Mouse (Mus musculus): ENCODE results near the gene Smc6. TPM values are rescaled to one million over a fixed set of nuclear protein-coding genes. Genes with fewer than 3 reads are reported as not detected.

Smc6 gene
- polyA plus RNA-seq (2015; fragmentation: Nextera tagmentation; extraction: Ambion mirVana), result 97.1 and 111 TPM in 2 replicates

DNA sequence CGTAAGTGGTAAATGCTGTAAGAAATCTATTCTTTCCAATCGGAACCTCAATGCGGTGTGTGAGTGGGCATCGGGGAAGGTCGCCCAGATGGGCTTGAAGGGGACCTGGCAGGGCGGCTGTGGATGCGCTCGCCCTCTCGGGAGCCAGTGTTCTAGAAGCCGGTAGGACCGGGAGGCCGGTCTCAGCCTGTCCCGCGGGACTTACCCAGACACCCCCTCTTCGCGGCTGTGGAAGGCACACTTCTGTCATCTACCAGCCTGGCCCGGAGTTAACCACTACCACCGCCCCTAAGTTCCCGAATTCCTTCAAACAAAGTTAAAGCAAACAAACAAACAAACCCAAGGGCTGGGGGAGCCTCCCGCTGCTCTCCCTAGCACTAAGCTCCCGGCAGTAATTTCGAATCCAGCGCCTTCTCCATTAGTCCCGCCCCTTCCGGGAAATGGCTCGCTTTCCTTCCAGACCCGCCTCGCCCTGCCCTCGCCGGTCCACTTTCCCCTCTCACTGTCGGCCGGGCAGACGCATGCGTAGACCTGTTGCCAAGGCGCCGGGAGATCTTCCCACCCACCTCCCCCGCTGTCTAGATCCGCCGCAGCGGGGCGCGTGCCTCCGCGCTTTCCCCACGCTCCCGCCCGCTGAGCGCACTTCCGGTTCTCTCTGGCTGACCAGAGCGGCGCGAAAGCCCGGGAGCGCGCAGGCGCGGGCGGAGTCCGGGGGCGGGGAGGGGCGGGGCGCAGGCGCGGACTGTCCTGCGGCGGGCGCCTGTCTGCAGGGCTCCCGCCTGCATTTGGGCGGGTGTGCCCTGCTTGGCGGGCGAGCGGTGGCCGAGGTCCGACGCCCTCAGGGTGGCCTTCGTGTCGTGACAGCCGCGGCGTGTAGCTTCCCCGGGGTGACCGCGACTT lies at the start of gene Smc6, which contains the start of gene Gen1:
Smc6 (plus strand) TSS at position 505 of the 900 bp plus-strand sequence.
Gen1 (minus strand) TSS at position 420 of the 900 bp plus-strand sequence.
- peak; percentile 99 for ATAC-seq
- peaks cover 30% of the 10 kb centered on the region for H3K4me1 ChIP-seq (ENCODE audit: control insufficient read depth, insufficient read depth, low read length)
- H3K9me3 ChIP-seq (replicated peaks; ENCODE audit: control insufficient read depth, low read length, poor library complexity, severe bottlenecking), result no peaks in the 10 kb centered on the region
- H3K4me3 ChIP-seq (ENCODE audit: low read depth, low read length), result peak within 1 kb of the TSS; percentile 92
- H3K4me2 ChIP-seq (ENCODE audit: low read length), result peak within 1 kb of the TSS; percentile 90
- no peaks in the 10 kb centered on the region for H3K27me3 ChIP-seq (ENCODE audit: control insufficient read depth, insufficient read depth, low read depth, low read length)
- under 1% methylated on average over 77 of the region's 83 CpGs for WGBS
- H3K9ac ChIP-seq (ENCODE audit: low read depth, low read length), result peak within 1 kb of the TSS; percentile 94
- peak within 1 kb of the TSS; percentile 88 for H3K27ac ChIP-seq (ENCODE audit: low read length)
- H3K36me3 ChIP-seq (ENCODE audit: control insufficient read depth, insufficient read depth, low read length), result no peaks in the 10 kb centered on the region

DNA sequence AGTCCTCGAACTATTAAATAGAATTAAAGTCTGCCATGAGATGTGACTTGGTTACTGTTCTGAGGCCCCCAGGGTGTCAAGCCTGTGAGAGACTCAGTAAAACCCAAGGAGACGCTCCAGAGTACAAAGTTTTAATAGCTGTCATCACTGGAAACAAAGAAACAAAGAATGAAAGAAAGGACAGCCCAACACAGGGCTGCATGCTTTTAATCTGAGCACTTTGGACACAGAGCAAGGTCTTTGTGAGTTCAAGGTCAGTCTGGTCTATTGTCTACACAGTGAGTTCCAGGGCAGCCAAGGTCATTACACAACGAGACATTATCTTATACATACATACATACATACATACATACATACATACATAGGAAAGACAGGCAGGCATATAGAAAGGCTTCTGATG lies 49.2 kb upstream of the Smc6 start:
- Histone ChIP-seq H3K4me1 (ENCODE audit: control insufficient read depth, insufficient read depth, low read length) (peaks cover 2% of the 10 kb centered on the region; the same call in 1 of the 2 replicates), H3K27ac (ENCODE audit: low read length) (no peak overlapping the region), H3K27me3 (ENCODE audit: control insufficient read depth, insufficient read depth, low read depth, low read length) (no peaks in the 10 kb centered on the region), H3K4me3 (ENCODE audit: low read depth, low read length) (no peak overlapping the region), H3K9me3 (replicated peaks; ENCODE audit: control insufficient read depth, low read length, poor library complexity, severe bottlenecking) (no peaks in the 10 kb centered on the region), H3K9ac (ENCODE audit: low read depth, low read length) (no peak overlapping the region), H3K36me3 (ENCODE audit: control insufficient read depth, insufficient read depth, low read length) (no peaks in the 10 kb centered on the region), H3K4me2 (ENCODE audit: low read length) (no peak overlapping the region)
- 54% methylated on average over 3 of the region's 3 CpGs for WGBS
- ATAC-seq, result no peak

GRCm38 (mm10) chr12:11217726-11218250 lies 47.9 kb upstream of the Smc6 start:
- H3K9me3 ChIP-seq (replicated peaks; ENCODE audit: control insufficient read depth, low read length, poor library complexity, severe bottlenecking), result no peaks in the 10 kb centered on the region
- no peak overlapping the region for H3K4me2 ChIP-seq (ENCODE audit: low read length)
- no peak overlapping the region for H3K9ac ChIP-seq (ENCODE audit: low read depth, low read length)
- WGBS, result 85% methylated on average over 7 of the region's 7 CpGs
- H3K4me1 ChIP-seq (ENCODE audit: control insufficient read depth, insufficient read depth, low read length), result peaks cover 8% of the 10 kb centered on the region
- H3K36me3 ChIP-seq (ENCODE audit: control insufficient read depth, insufficient read depth, low read length), result no peaks in the 10 kb centered on the region
- no peak overlapping the region for H3K4me3 ChIP-seq (ENCODE audit: low read depth, low read length)
- ATAC-seq, result no peak
- no peak overlapping the region for H3K27ac ChIP-seq (ENCODE audit: low read length)
- H3K27me3 ChIP-seq (ENCODE audit: control insufficient read depth, insufficient read depth, low read depth, low read length), result no peaks in the 10 kb centered on the region

- H3K4me1 ChIP-seq (ENCODE audit: control insufficient read depth, insufficient read depth, low read length), result peaks cover 8% of the 10 kb centered on the region
- H3K27ac ChIP-seq (ENCODE audit: low read length), result peak overlapping the region; percentile 51
- peak overlapping the region; percentile 38 for H3K4me2 ChIP-seq (ENCODE audit: low read length)
- no peaks in the 10 kb centered on the region for H3K36me3 ChIP-seq (ENCODE audit: control insufficient read depth, insufficient read depth, low read length)
- no peaks in the 10 kb centered on the region for H3K27me3 ChIP-seq (ENCODE audit: control insufficient read depth, insufficient read depth, low read depth, low read length)
- no peak overlapping the region for H3K9ac ChIP-seq (ENCODE audit: low read depth, low read length)
- WGBS, result 28% methylated on average over 20 of the region's 20 CpGs
- no peaks in the 10 kb centered on the region for H3K9me3 ChIP-seq (replicated peaks; ENCODE audit: control insufficient read depth, low read length, poor library complexity, severe bottlenecking)
- ATAC-seq, result peak; percentile 87
- H3K4me3 ChIP-seq (ENCODE audit: low read depth, low read length), result no peak overlapping the region
These were observed 44.0 kb upstream of the Smc6 start for GRCm38 (mm10) chr12:11221524-11222330.

- no peaks in the 10 kb centered on the region for H3K9me3 ChIP-seq (replicated peaks; ENCODE audit: control insufficient read depth, low read length, poor library complexity, severe bottlenecking)
- H3K27ac ChIP-seq (ENCODE audit: low read length), result no peak overlapping the region; the same call in 1 of the 2 replicates
- H3K4me3 ChIP-seq (ENCODE audit: low read depth, low read length), result no peak overlapping the region
- no peaks in the 10 kb centered on the region for H3K27me3 ChIP-seq (ENCODE audit: control insufficient read depth, insufficient read depth, low read depth, low read length)
- H3K36me3 ChIP-seq (ENCODE audit: control insufficient read depth, insufficient read depth, low read length), result no peaks in the 10 kb centered on the region
- ATAC-seq, result no peak
- no peak overlapping the region for H3K9ac ChIP-seq (ENCODE audit: low read depth, low read length)
- 63% methylated on average over 3 of the region's 3 CpGs for WGBS
- no peak overlapping the region for H3K4me2 ChIP-seq (ENCODE audit: low read length)
- H3K4me1 ChIP-seq (ENCODE audit: control insufficient read depth, insufficient read depth, low read length), result peaks cover 8% of the 10 kb centered on the region
These were observed 43.1 kb upstream of the Smc6 start for GRCm38 (mm10) chr12:11222566-11222965.

GRCm38 (mm10) chr12:11223090-11223489 lies 42.6 kb upstream of the Smc6 start:
- Histone ChIP-seq H3K27me3 (ENCODE audit: control insufficient read depth, insufficient read depth, low read depth, low read length) (no peaks in the 10 kb centered on the region), H3K27ac (ENCODE audit: low read length) (no peak overlapping the region), H3K4me2 (ENCODE audit: low read length) (no peak overlapping the region), H3K9me3 (replicated peaks; ENCODE audit: control insufficient read depth, low read length, poor library complexity, severe bottlenecking) (no peaks in the 10 kb centered on the region), H3K4me1 (ENCODE audit: control insufficient read depth, insufficient read depth, low read length) (peaks cover 8% of the 10 kb centered on the region), H3K9ac (ENCODE audit: low read depth, low read length) (no peak overlapping the region), H3K4me3 (ENCODE audit: low read depth, low read length) (no peak overlapping the region), H3K36me3 (ENCODE audit: control insufficient read depth, insufficient read depth, low read length) (no peaks in the 10 kb centered on the region)
- no peak for ATAC-seq
- WGBS, result 93% methylated on average over 10 of the region's 10 CpGs

DNA sequence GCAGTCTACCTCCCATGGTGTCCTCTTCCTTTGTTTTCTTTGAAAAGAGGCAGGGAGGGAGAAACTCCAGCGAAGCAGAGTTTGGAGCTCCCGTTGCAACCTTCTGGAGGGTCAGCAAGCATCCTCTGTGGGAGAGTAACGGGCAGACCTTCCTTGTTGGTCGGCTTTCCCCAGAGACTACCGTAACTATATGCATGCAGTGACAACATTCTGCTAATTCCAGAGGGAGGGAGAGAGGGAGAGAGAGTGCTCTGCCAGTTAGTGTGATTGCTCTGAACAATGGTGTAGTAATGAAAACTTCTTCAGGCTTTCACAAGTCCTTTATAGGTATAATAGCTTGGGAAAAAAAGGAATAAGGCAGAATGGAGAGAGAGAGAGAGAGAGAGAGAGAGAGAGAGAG lies 41.0 kb upstream of the Smc6 start:
- Histone ChIP-seq H3K27me3 (ENCODE audit: control insufficient read depth, insufficient read depth, low read depth, low read length) (no peaks in the 10 kb centered on the region), H3K9me3 (replicated peaks; ENCODE audit: control insufficient read depth, low read length, poor library complexity, severe bottlenecking) (no peaks in the 10 kb centered on the region), H3K36me3 (ENCODE audit: control insufficient read depth, insufficient read depth, low read length) (no peaks in the 10 kb centered on the region), H3K27ac (ENCODE audit: low read length) (no peak overlapping the region), H3K4me3 (ENCODE audit: low read depth, low read length) (no peak overlapping the region), H3K9ac (ENCODE audit: low read depth, low read length) (no peak overlapping the region), H3K4me1 (ENCODE audit: control insufficient read depth, insufficient read depth, low read length) (peaks cover 8% of the 10 kb centered on the region), H3K4me2 (ENCODE audit: low read length) (no peak overlapping the region)
- 6% methylated on average over 5 of the region's 5 CpGs for WGBS
- no peak for ATAC-seq

DNA sequence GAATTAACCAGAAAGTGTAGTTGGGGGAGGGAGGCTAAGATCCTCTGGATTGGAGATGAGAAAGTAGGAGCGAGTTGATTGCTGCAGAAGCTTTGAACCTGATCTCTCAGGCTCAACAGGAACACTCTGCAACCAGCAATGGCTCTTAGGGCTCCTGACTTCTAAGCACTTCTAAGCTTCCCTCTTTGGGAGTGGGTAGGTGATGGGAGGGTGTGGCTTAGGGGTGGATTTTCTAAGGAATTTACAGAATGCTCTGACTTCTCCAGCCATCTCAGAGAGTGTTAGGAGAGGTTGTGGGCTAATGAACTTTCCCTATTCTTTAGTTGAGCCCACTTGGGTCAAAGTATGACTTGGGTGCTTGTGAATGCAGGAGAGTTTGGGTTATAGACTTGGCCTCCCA lies 39.6 kb upstream of the Smc6 start:
- H3K4me3 ChIP-seq (ENCODE audit: low read depth, low read length), result no peak overlapping the region
- no peak overlapping the region for H3K27ac ChIP-seq (ENCODE audit: low read length)
- H3K9ac ChIP-seq (ENCODE audit: low read depth, low read length), result no peak overlapping the region
- no peaks in the 10 kb centered on the region for H3K27me3 ChIP-seq (ENCODE audit: control insufficient read depth, insufficient read depth, low read depth, low read length)
- H3K4me2 ChIP-seq (ENCODE audit: low read length), result no peak overlapping the region
- H3K4me1 ChIP-seq (ENCODE audit: control insufficient read depth, insufficient read depth, low read length), result peaks cover 8% of the 10 kb centered on the region
- WGBS, result 33% methylated on average over 1 of the region's 1 CpGs
- no peaks in the 10 kb centered on the region for H3K9me3 ChIP-seq (replicated peaks; ENCODE audit: control insufficient read depth, low read length, poor library complexity, severe bottlenecking)
- H3K36me3 ChIP-seq (ENCODE audit: control insufficient read depth, insufficient read depth, low read length), result no peaks in the 10 kb centered on the region
- no peak for ATAC-seq

Measured in midbrain, embryonic 16.5 days (tissue).